Mouse (Mus musculus): Measurements from ENCODE around the gene Rhot2. TPM values are rescaled to one million over a fixed set of nuclear protein-coding genes. Genes with fewer than 3 reads are reported as not detected.
"Not testable (repeated sequence)": the region's sequence is repeated elsewhere in the genome, so short reads cannot be mapped to it uniquely, and the experiment has no call there.

The Rhot2 gene
- total RNA-seq, 2 experiments from 2014 or later: 9.8 to 19.7 TPM

- no peak for ATAC-seq (replicated peaks; ENCODE audit: low FRiP score, poor library complexity, severe bottlenecking)
Observed at GRCm38 (mm10) chr17:25809606-25810340, 34.9 kb downstream of the Rhot2 start.

GRCm38 (mm10) chr17:25808789-25809605 is 35.7 kb downstream of the Rhot2 start, which contains the start of gene Fbxl16:
Gene Fbxl16 (plus strand): TSS chr17:25809085.
- no peak for ATAC-seq (replicated peaks; ENCODE audit: low FRiP score, poor library complexity, severe bottlenecking)

GRCm38 (mm10) chr17:25808028-25808427 is 36.6 kb downstream of the Rhot2 start:
- ATAC-seq (replicated peaks; ENCODE audit: low FRiP score, poor library complexity, severe bottlenecking): no peak

GRCm38 (mm10) chr17:25807452-25807851 is 37.2 kb downstream of the Rhot2 start:
- not testable (repeated sequence) for ATAC-seq (replicated peaks; ENCODE audit: low FRiP score, poor library complexity, severe bottlenecking)

GRCm38 (mm10) chr17:25806507-25806906 is 38.1 kb downstream of the Rhot2 start:
- ATAC-seq (replicated peaks; ENCODE audit: low FRiP score, poor library complexity, severe bottlenecking): no peak

GRCm38 (mm10) chr17:25802825-25803517 is 41.7 kb downstream of the Rhot2 start:
- no peak for ATAC-seq (replicated peaks; ENCODE audit: low FRiP score, poor library complexity, severe bottlenecking)

- ATAC-seq (replicated peaks; ENCODE audit: low FRiP score, poor library complexity, severe bottlenecking): peak; percentile 74
Observed at GRCm38 (mm10) chr17:25801029-25801428, 43.6 kb downstream of the Rhot2 start.

- peak; percentile 83 for ATAC-seq (replicated peaks; ENCODE audit: low FRiP score, poor library complexity, severe bottlenecking)
Observed at GRCm38 (mm10) chr17:25796951-25797369, 47.7 kb downstream of the Rhot2 start, which contains the start of gene Metrn. Gene Metrn (minus strand): TSS chr17:25797136.

GRCm38 (mm10) chr17:25796211-25796771 is 48.4 kb downstream of the Rhot2 start:
- no peak for ATAC-seq (replicated peaks; ENCODE audit: low FRiP score, poor library complexity, severe bottlenecking)

- ATAC-seq (replicated peaks; ENCODE audit: low FRiP score, poor library complexity, severe bottlenecking): no peak
Observed at GRCm38 (mm10) chr17:25795609-25796092, 49.0 kb downstream of the Rhot2 start, which contains the start of gene AC134908.4. Gene AC134908.4 (minus strand): TSS chr17:25795659.

- ATAC-seq (replicated peaks; ENCODE audit: low FRiP score, poor library complexity, severe bottlenecking): no peak
Observed at GRCm38 (mm10) chr17:25794998-25795397, 49.7 kb downstream of the Rhot2 start.

GRCm38 (mm10) chr17:25794197-25794596 is 50.5 kb downstream of the Rhot2 start:
- ATAC-seq (replicated peaks; ENCODE audit: low FRiP score, poor library complexity, severe bottlenecking): no peak

GRCm38 (mm10) chr17:25792615-25793014 is 52.0 kb downstream of the Rhot2 start, which contains the start of gene Fam173a:
Gene Fam173a (minus strand): TSS chr17:25792901.
- peak; percentile 42; the same call in 1 of the 2 replicates for ATAC-seq (replicated peaks; ENCODE audit: low FRiP score, poor library complexity, severe bottlenecking)

GRCm38 (mm10) chr17:25791843-25792527 is 52.7 kb downstream of the Rhot2 start:
- peak; percentile 77 for ATAC-seq (replicated peaks; ENCODE audit: low FRiP score, poor library complexity, severe bottlenecking)

- no peak for ATAC-seq (replicated peaks; ENCODE audit: low FRiP score, poor library complexity, severe bottlenecking)
Observed at GRCm38 (mm10) chr17:25791320-25791842, 53.3 kb downstream of the Rhot2 start.

Data from erythroblast, adult 5-6 weeks (primary cell).